Mouse (Mus musculus) ZHBTc4 (cell line): ENCODE measurements around the gene Ern1.
A peak's percentile ranks its signal among the peaks of the same experiment; 100 is the strongest.
"Not testable (repeated sequence)": the region's sequence is repeated elsewhere in the genome, so short reads cannot be mapped to it uniquely, and the experiment has no call there.

Experiments
- DNase-seq: peaks from one replicate; pipeline ENCODE4 v3.0.0-alpha.2; 2011; ENCODE audit warnings: low read depth, low spot score

Gene Ern1

GRCm38 (mm10) chr11:106502631-106503424, 15.2 kb upstream of the Ern1 start:
- DNase-seq = peak; percentile 34

GRCm38 (mm10) chr11:106502159-106502505, 14.5 kb upstream of the Ern1 start:
- DNase-seq = no peak

- DNase-seq = peak; percentile 86
Measured at GRCm38 (mm10) chr11:106501308-106502158, 13.9 kb upstream of the Ern1 start.

GRCm38 (mm10) chr11:106500393-106501307, 13.0 kb upstream of the Ern1 start:
- DNase-seq = peak; percentile 98

- peak; percentile 51 for DNase-seq
Measured at GRCm38 (mm10) chr11:106498739-106499379, 11.2 kb upstream of the Ern1 start.

- no peak for DNase-seq
Measured at GRCm38 (mm10) chr11:106497926-106498325, 10.3 kb upstream of the Ern1 start.

GRCm38 (mm10) chr11:106497009-106497408, 9.4 kb upstream of the Ern1 start:
- DNase-seq = not testable (repeated sequence)

- DNase-seq = no peak
Measured at GRCm38 (mm10) chr11:106492984-106493669, 5.5 kb upstream of the Ern1 start.

GRCm38 (mm10) chr11:106491393-106491792, 3.7 kb upstream of the Ern1 start:
- DNase-seq = peak; percentile 87

- not testable (repeated sequence) for DNase-seq
Measured at GRCm38 (mm10) chr11:106490600-106490999, 2.9 kb upstream of the Ern1 start.

GRCm38 (mm10) chr11:106490057-106490456, 2.4 kb upstream of the Ern1 start:
- DNase-seq = no peak

GRCm38 (mm10) chr11:106489036-106489693, 1.5 kb upstream of the Ern1 start:
- no peak for DNase-seq

- DNase-seq = no peak
Measured at GRCm38 (mm10) chr11:106488126-106488561, 492 bp upstream of the Ern1 start.

- no peak for DNase-seq
Measured at GRCm38 (mm10) chr11:106486866-106487732, 553 bp downstream of the Ern1 start.

- no peak for DNase-seq
Measured at GRCm38 (mm10) chr11:106486042-106486865, 1.4 kb downstream of the Ern1 start.

- no peak for DNase-seq
Measured at GRCm38 (mm10) chr11:106485611-106486010, 2.0 kb downstream of the Ern1 start.

GRCm38 (mm10) chr11:106484875-106485274, 2.8 kb downstream of the Ern1 start:
- DNase-seq = no peak

GRCm38 (mm10) chr11:106482867-106483266, 4.8 kb downstream of the Ern1 start:
- DNase-seq = no peak
